Mouse (Mus musculus): ENCODE data around the gene Dnm2.

DNA sequence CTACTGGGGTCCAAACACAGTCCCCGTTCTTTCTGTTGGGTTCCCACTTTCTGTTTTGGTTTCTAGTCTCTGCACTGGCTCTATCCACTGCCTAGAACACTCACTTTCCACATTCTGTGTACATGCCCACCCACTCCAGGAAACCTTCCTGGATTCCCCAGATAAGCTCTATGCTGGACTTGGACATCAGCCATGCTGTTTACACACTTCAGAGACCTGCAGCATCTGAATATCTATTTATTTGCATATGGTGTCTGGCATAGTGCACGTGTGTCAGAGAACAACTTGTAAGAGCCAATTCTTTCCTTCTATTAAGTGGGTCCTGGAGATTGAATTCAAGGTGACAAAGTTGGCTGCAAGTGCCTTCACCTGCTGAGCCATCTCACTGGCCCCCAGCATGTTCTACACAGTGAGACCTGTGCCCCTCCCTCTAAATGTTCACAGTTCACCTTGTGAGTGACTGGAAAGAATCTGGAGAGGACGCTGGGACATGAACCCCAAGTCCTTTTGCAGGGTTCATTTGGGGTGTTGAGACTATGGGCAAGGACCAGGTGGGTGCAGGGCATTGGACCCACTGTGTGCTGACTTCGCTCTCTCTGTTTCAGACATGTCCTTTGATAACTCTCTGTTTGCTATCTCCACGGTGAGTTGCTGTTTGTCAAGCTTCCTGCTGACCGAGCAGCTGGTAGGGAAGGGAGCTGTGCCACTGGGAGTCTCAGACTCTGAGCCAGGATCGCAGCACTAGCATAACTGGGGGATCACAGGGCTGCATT, 115.5 kb downstream of the Dnm2 start:
- TF ChIP-seq CTCF (IDR thresholded peaks at IDR 0.05; ENCODE audit: borderline replicate concordance, control insufficient read depth, extremely low read depth, insufficient read depth, low read length, poor library complexity) (no peak), POLR2A (IDR thresholded peaks at IDR 0.05; ENCODE audit: control insufficient read depth, extremely low read depth, insufficient read depth, low read length, poor library complexity) (no peak)
